Mouse (Mus musculus) testis, adult 2 months (tissue): ENCODE measurements around the gene Ncaph2. TPM values are rescaled to one million over a fixed set of nuclear protein-coding genes. Genes with fewer than 3 reads are reported as not detected.

Experiments
- H3K27ac ChIP-seq: fragments of 200-500 bp; 2 replicates; pipeline ENCODE4 v1.5.1; 2012; ENCODE audit warnings: low read depth, low read length; ENCODE audit not compliant: control insufficient read depth, insufficient read depth
- H3K27me3 ChIP-seq: fragments of 200-500 bp; 2 replicates; pipeline ENCODE4 v1.6.1; 2012; ENCODE audit warnings: mild to moderate bottlenecking, low read length, moderate library complexity; ENCODE audit not compliant: control insufficient read depth, insufficient read depth
- H3K36me3 ChIP-seq: fragments of 200-500 bp; 2 replicates; pipeline ENCODE4 v1.6.1; 2012; ENCODE audit warnings: mild to moderate bottlenecking, low read length; ENCODE audit not compliant: control insufficient read depth, insufficient read depth
- H3K4me1 ChIP-seq: fragments of 200-500 bp; 2 replicates; pipeline ENCODE4 v1.6.1; 2012; ENCODE audit warnings: low read length; ENCODE audit not compliant: control insufficient read depth, insufficient read depth
- H3K4me3 ChIP-seq: fragments of 200-500 bp; 2 replicates; pipeline ENCODE4 v1.5.1; 2012; ENCODE audit warnings: low read depth, mild to moderate bottlenecking, low read length, moderate library complexity, mixed read lengths; ENCODE audit not compliant: control insufficient read depth
- CTCF ChIP-seq: fragments of 200-500 bp; IDR thresholded peaks from 2 replicates; pipeline ENCODE4 v1.5.1; 2012; ENCODE audit warnings: low read depth, mild to moderate bottlenecking, inconsistent platforms, low read length, moderate library complexity; ENCODE audit not compliant: control insufficient read depth, insufficient read depth, insufficient replicate concordance
- POLR2A ChIP-seq: fragments of 200-500 bp; IDR thresholded peaks from 2 replicates; pipeline ENCODE4 v1.6.1; 2012; ENCODE audit warnings: low read depth, mild to moderate bottlenecking, inconsistent platforms, low read length, moderate library complexity; ENCODE audit not compliant: control insufficient read depth
- polyA plus RNA-seq: library from polyadenylated mRNA; depleted of rRNA; stranded (reverse); fragments of >200 nt; gene quantifications from 2 replicates; pipeline ENCODE4 v1.2.3, GENCODE M21; 2012

Ncaph2 gene
- polyA plus RNA-seq, 1 experiment, result 41.5 TPM

DNA sequence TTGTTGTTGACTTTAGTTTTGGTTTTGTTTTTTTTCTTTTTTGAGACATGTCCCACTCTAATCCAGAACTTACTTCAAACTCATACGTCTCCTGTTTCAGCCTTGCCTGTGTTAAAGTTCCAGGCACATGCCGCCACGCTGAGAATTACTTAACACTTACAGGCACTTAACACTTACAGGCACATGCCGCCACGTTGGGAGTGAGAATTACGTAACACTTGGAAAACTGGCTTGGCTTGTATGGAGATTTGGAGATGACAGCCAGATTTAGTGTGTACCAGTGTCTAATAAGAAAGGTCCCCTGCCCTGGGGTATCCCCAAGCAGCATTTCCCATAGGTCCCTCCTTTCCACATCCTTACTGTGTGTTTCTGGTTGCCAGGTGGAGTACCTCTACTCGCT, 7.5 kb downstream of the Ncaph2 start:
- H3K27me3 ChIP-seq, result no peaks in the 10 kb centered on the region
- H3K36me3 ChIP-seq, result peaks cover 2% of the 10 kb centered on the region
- H3K4me3 ChIP-seq, result no peak overlapping the region
- no peaks in the 10 kb centered on the region for H3K4me1 ChIP-seq
- TF ChIP-seq CTCF (no peak), POLR2A (no peak)
- H3K27ac ChIP-seq, result no peak overlapping the region

DNA sequence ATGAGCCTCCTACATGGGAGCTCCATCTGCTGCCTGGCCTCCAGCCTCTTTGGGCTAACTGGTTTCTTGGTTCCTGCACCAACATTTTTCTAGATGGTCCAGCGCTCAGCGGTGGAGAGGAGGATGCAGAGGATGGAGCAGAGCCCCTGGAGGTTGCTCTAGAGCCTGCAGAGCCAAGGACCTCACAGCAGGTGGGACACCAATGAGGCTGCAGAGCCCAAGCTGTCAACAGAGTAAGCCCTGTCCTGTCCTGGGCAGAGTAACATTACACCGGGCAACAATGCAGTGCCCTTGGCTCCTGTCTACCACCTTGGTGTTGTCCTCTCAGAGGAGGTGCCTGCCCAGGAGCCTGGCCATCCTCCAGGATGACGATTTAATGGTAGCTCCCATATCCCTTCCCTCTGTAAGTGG, 9.6 kb downstream of the Ncaph2 start:
- Histone ChIP-seq H3K4me3 (no peak overlapping the region), H3K27ac (no peak overlapping the region), H3K4me1 (no peaks in the 10 kb centered on the region), H3K36me3 (peaks cover 2% of the 10 kb centered on the region), H3K27me3 (no peaks in the 10 kb centered on the region)
- no peak for TF ChIP-seq CTCF
- no peak for TF ChIP-seq POLR2A

- no peak for TF ChIP-seq POLR2A
- TF ChIP-seq CTCF, result no peak
- Histone ChIP-seq H3K4me3 (no peak overlapping the region), H3K27ac (no peak overlapping the region), H3K36me3 (no peaks in the 10 kb centered on the region), H3K27me3 (no peaks in the 10 kb centered on the region), H3K4me1 (peaks cover 13% of the 10 kb centered on the region)
These were observed 16.5 kb downstream of the Ncaph2 start for GRCm38 (mm10) chr15:89372068-89372467.

DNA sequence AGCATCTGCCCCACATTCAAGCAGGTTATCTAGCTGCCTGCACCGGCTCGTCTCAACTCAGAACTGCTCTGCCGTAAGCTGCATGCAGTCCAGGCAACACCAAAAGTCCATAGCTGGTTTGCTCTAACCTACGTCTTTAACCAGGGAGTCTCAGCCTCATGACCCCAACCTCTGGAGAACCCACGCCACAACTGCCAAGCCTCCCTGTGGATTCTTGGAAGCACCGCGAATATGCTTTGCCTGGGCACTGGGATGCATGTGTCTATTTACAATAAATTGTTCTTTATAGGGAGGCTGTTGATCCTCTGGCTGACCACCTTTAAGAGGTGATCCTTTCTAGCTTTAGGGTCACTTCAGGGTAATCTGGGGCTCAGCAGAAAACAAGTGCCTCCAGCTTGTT, 17.0 kb downstream of the Ncaph2 start:
- Histone ChIP-seq H3K4me3 (peak overlapping the region; percentile 91), H3K27me3 (no peaks in the 10 kb centered on the region), H3K36me3 (no peaks in the 10 kb centered on the region), H3K4me1 (peaks cover 17% of the 10 kb centered on the region), H3K27ac (no peak overlapping the region)
- no peak for TF ChIP-seq CTCF
- no peak for TF ChIP-seq POLR2A

- no peaks in the 10 kb centered on the region for H3K27me3 ChIP-seq
- peaks cover 23% of the 10 kb centered on the region for H3K4me1 ChIP-seq
- H3K36me3 ChIP-seq, result no peaks in the 10 kb centered on the region
- no peak for TF ChIP-seq POLR2A
- peak; percentile 66; the same call in 1 of the 2 replicates for TF ChIP-seq CTCF
- H3K4me3 ChIP-seq, result peak overlapping the region; percentile 91
- peak overlapping the region; percentile 91 for H3K27ac ChIP-seq
These were observed 17.7 kb downstream of the Ncaph2 start for GRCm38 (mm10) chr15:89373027-89373761.

DNA sequence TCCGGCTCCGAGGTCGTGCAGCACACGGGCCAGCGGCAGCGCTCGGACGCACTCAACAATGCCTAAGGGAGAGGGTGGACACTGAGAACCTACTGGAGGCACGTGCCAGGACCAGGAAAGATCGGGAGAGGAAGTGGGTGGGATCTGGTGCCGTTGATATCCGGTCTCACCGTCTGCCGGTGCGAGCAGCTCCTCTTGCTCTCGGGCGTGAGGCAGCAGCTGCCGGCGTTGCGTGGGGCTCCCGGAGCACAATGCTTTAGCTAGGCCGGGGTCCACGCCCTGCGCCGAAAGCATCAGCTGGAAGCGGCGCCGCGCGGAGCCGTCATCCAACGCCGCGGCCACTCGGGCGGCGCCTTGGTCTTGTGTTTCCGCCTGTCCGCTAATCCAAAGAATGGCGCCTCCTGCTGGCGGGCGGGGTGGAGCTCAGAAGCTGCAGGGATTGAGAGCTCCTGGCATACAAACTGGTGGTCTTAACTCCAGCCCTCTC, 18.3 kb downstream of the Ncaph2 start, which contains the start of gene Sco2:
Gene Sco2 (minus strand): TSS at position 85 of the 487 bp plus-strand sequence.
- Histone ChIP-seq H3K4me3 (peak within 1 kb of the TSS; percentile 91), H3K27ac (peak within 1 kb of the TSS; percentile 91), H3K27me3 (no peaks in the 10 kb centered on the region), H3K36me3 (no peaks in the 10 kb centered on the region), H3K4me1 (peaks cover 29% of the 10 kb centered on the region)
- TF ChIP-seq CTCF, result peak; percentile 72; the same call in 1 of the 2 replicates
- TF ChIP-seq POLR2A, result peak; percentile 84; the same call in 1 of the 2 replicates

DNA sequence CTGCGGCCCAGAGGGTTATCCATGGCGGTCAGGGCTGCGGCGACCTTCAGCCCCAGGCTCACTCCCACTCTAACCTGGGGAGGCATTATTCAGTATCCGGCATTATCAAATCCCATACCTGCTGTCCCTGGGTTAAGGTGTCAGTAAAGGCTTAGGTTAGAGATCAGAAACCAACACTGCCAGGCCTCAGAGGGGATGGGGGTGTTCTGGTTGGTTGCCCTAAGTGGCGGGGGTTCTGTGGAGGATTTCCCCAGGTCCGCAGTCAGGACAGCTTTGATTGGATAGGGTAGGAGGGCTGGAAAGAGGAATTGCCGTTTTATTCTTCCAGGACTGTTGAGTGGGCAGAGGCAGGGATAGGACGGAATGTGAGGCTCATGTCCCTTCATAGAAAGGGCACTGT, 18.8 kb downstream of the Ncaph2 start:
- Histone ChIP-seq H3K4me3 (peak overlapping the region; percentile 91), H3K27ac (peak overlapping the region; percentile 91), H3K27me3 (peaks cover 2% of the 10 kb centered on the region; the same call in 1 of the 2 replicates), H3K4me1 (peaks cover 34% of the 10 kb centered on the region), H3K36me3 (no peaks in the 10 kb centered on the region)
- no peak for TF ChIP-seq POLR2A
